Mouse (Mus musculus) skeletal muscle tissue, postnatal 0 days (tissue): ENCODE results near the gene Tyro3. TPM values are rescaled to one million over a fixed set of nuclear protein-coding genes. Genes with fewer than 3 reads are reported as not detected.

Experiments used
- polyA plus RNA-seq: library from polyadenylated mRNA; unstranded; fragments of >200 nt; fragmentation: Nextera tagmentation; extraction: Ambion mirVana; gene quantifications from 2 replicates; pipeline ENCODE4 v1.2.1, GENCODE M21; 2015

The Tyro3 gene
- polyA plus RNA-seq, result 2.9 and 3.2 TPM in 2 replicates

DNA sequence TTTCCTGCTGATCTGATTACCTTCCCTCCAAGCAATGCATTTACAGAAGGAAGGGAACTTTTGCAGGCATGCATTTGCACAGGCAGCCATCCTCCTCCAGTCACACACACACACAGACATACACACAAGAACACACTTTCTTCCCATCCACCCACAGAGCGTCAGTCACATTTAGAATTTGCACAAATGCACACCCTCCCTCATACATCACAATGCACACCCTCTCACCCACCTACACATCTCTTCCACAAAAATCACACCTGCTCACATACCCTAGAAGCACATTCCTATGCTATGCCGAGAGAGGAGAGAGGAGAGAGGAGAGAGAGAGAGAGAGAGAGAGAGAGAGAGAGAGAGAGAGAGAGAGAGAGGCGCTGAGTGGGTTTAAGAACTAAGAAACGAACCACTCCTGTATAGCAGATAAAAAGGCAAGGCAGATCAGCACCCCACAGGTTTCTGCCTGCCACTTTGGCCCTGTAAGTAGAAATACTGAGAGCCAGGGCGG, at the start of gene Tyro3:
Gene Tyro3 (plus strand): TSS at position 455 of the 505 bp plus-strand sequence.

DNA sequence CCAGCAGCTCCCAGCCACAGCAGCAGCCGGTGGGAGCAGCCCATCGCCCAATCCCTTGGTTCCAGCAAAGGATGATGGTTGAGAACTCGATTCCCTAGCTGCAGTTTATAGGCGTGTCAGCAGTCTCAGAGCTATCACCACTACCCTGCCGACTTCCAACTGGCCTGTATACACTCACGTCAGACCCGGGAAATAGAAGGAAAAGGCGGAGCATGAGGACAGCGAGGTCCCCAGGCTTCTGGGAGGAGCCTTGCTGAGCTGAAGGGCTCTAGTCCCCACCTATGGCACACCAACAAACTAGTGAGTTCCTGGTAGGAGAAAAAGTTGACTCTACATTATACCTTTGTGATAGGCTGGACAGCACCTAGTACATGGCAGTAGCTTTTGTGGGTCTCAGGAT, 37.3 kb upstream of the Tyro3 start, which contains the start of gene Ltk:
Gene Ltk (minus strand): TSS at position 181 of the 400 bp plus-strand sequence.

DNA sequence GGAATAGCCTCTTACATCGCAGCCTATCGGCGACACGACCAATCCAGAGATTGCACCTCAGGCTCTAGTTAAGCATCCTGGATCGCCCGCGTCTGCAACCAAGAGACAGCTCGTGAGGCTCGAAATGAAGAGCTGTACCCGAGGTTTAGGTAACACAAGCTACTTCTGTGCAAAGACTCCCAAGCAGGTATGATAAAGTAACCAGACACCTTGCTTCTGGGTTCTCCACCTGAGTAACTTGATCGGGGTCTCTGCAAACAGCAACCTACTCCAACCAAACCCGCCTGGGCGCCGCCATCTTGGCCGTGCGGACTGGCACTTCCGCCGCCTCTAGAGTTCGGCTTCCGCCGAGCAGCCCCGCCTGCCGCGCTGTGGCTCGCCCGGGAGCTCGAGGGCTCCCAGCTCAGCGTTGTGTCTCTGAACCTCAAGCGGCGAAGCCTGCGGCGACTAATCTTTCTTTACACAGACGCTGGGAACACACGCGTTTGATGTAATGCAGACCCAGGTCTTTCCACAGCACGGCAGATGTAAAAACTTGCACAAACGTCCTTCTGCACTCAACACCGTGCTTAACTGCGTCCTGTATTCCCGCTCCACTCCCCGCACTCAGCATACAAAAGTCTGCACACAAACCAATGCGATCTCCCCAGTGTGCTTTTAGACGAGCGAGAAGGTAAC, 10.2 kb upstream of the Tyro3 start, which contains the start of gene Rpap1:
Gene Rpap1 (minus strand): TSS at position 332 of the 678 bp plus-strand sequence.

Other genes with a start within 250 kb of the Tyro3 start
- 14.5 and 16.6 TPM in 2 replicates for gene Nusap1, start 179.4 kb upstream of the Tyro3 start, polyA plus RNA-seq
- 5.6 and 6.6 TPM in 2 replicates for gene Oip5, start 179.3 kb upstream of the Tyro3 start, polyA plus RNA-seq
- gene Ndufaf1, start 134.9 kb upstream of the Tyro3 start, polyA plus RNA-seq, result 62.8 and 64.0 TPM in 2 replicates
- gene Rtf1, start 122.7 kb upstream of the Tyro3 start, polyA plus RNA-seq, result 31.1 and 34.4 TPM in 2 replicates
- 0.26 and 0.71 TPM in 2 replicates for gene Itpka, start 55.4 kb upstream of the Tyro3 start, polyA plus RNA-seq
- not detected in 2 replicates for gene Ltk, start 37.3 kb upstream of the Tyro3 start, polyA plus RNA-seq
- gene Rpap1, start 10.2 kb upstream of the Tyro3 start, polyA plus RNA-seq, result 9.7 and 9.9 TPM in 2 replicates
- 13.0 and 13.9 TPM in 2 replicates for gene Mga, start 99.5 kb downstream of the Tyro3 start, polyA plus RNA-seq
- 1.2 and 1.5 TPM in 2 replicates for gene Mapkbp1, start 175.0 kb downstream of the Tyro3 start, polyA plus RNA-seq
- 12.0 and 12.1 TPM in 2 replicates for gene Jmjd7, start 229.8 kb downstream of the Tyro3 start, polyA plus RNA-seq
- 1.8 and 2.8 TPM in 2 replicates for gene Gm28042, start 229.8 kb downstream of the Tyro3 start, polyA plus RNA-seq
- 0.19 and 0.38 TPM in 2 replicates for gene Pla2g4b, start 235.7 kb downstream of the Tyro3 start, polyA plus RNA-seq